Mouse (Mus musculus) kidney, adult 2 months (tissue): Measurements from ENCODE around the gene Rtn4rl1.

ENCODE experiments used
- CTCF ChIP-seq: fragments of 200-500 bp; conservative IDR thresholded peaks from 2 replicates; pipeline ENCODE4 v1.5.1; 2011; ENCODE audit warnings: low read depth, mild to moderate bottlenecking, control low read depth, low read length, moderate library complexity, mixed read lengths; ENCODE audit not compliant: insufficient read depth, insufficient read length
- POLR2A ChIP-seq: fragments of 200-500 bp; IDR thresholded peaks from one replicate; pipeline ENCODE4 v1.6.1; 2011; ENCODE audit warnings: low read depth, low read length, control low read depth

DNA sequence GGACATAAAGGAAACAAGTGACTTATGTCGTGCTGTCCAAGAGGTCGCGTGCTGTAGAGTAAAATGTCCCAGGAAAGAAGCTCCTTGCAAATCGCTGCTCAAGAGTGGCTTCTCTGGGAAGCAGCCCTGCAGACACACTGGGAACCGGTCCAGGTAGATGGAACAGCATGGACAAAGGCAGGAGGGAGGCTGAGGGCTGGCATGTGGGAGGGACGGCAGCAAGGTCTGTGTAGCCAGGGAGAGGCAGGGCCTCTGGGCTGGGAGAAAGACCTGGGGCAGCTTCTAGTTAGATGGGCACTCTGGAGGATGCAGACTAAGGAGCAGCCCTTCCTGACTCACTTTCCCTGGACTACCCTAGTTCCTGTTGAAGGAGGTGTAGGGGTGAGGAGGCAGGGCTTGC lies 65.8 kb downstream of the Rtn4rl1 start:
- TF ChIP-seq CTCF (no peak), POLR2A (no peak)
